Mouse (Mus musculus): ENCODE data around the gene Plcxd3. TPM values are rescaled to one million over a fixed set of nuclear protein-coding genes. Genes with fewer than 3 reads are reported as not detected.
"Not testable (repeated sequence)": the region's sequence is repeated elsewhere in the genome, so short reads cannot be mapped to it uniquely, and the experiment has no call there.

The Plcxd3 gene
- total RNA-seq, 2 experiments from 2014 or later = not detected

DNA sequence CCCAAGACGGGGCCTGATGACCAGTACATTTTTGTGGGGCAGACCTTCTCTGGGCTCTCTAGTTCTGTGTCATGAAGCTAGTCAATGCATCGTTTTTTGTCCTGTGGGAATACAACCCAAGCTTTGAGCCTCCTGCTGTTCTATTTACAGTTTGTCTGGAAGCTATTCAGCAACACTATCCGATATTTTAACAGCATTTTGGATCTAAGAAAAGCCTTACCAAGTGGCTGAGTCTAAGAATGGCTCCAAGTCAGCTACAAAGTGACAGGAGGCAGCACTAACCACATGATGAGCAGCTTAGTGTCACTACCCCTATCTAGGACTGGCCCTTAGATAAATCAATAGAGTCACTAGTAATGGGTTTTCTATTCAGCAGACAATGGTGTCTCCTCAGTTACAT is 149.3 kb downstream of the Plcxd3 start:
- ATAC-seq (replicated peaks; ENCODE audit: low FRiP score, low TSS enrichment, poor library complexity, severe bottlenecking) = no peak

DNA sequence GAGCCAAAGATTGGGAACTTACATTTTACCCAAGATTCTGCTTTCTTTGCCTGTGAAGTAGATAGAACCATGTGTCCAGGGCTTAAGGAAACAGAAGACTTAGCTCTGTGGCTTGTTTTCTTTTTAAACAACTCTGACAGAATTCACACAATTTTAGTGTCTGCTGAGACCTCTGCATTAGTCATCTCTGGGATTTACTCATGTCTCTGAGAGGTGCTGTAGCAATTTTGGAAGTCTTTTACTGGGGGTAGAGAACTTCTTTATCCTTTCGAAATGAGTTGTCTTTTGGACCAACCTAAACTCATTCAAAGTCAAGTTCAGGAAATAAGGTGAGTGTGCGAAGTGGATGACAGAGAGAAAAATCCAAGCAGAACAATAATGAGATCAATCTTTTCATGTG is 158.4 kb downstream of the Plcxd3 start:
- no peak for ATAC-seq (replicated peaks; ENCODE audit: low FRiP score, low TSS enrichment, poor library complexity, severe bottlenecking)

- ATAC-seq (replicated peaks; ENCODE audit: low FRiP score, low TSS enrichment, poor library complexity, severe bottlenecking) = no peak
Observed at GRCm38 (mm10) chr15:4559121-4559520, 183.8 kb downstream of the Plcxd3 start.

DNA sequence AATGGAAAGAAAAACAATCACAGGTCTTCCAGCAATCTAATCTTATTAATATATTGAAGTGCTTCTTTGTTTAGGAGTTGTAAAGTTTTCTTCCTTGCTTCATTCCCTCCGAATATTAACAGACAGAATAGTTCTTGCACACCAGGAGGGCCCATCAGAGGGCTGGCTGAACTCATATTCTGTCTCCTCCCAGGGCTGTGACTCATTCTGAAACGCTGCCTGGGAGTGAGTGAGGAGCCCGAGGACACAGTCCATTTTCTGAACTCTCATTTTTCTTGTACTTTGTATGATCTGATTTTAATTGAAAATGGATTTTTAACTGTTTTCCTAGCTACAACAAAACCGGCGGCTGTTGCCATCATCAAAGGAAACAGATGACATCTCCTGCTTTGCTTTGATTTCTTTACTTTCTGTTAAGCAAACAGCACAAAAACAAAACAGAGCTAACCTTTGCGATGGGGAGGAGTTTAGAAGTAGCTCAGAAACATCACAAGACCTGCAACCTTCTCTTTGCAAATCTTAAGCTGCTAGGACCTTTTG is 186.2 kb downstream of the Plcxd3 start:
- no peak for ATAC-seq (replicated peaks; ENCODE audit: low FRiP score, low TSS enrichment, poor library complexity, severe bottlenecking)

DNA sequence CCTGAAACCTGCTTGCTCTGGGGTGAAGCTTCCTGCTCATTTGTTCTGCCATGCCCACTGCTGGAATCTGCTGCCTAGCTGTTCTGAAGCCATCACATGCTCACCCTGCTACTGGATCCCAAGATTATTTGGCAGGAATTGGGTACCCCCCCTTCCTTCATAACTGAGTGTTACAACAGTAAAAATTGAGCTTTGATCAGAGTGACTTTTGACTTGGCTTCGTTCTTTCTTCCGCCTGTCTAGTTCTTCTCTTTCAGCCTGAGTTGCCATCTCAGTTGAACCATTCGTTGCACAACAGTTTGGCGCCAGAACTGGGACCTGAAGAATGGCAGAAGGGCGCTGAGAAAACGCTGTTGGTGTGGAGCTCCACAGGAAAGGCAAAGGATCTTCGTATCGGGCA is 220.2 kb downstream of the Plcxd3 start:
- ATAC-seq (replicated peaks; ENCODE audit: low FRiP score, low TSS enrichment, poor library complexity, severe bottlenecking) = not testable (repeated sequence)

GRCm38 (mm10) chr15:4598661-4599060 is 223.4 kb downstream of the Plcxd3 start:
- ATAC-seq (replicated peaks; ENCODE audit: low FRiP score, low TSS enrichment, poor library complexity, severe bottlenecking) = not testable (repeated sequence)

DNA sequence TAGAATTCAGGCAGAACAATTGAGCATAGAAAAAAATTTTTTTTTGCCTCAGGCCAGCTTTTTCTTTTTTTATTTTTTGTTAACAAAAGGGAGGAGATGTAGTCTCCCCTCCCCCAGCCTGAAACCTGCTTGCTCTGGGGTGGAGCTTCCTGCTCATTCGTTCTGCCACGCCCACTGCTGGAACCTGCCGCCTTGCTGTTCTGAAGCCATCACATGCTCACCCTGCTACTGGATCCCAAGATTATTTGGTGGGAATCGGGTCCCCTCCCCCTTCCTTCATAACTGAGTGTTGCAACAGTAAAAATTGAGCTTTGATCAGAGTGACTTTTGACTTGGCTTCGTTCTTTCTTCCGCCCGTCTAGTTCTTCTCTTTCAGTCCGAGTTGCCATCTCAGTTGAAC is 224.0 kb downstream of the Plcxd3 start:
- ATAC-seq (replicated peaks; ENCODE audit: low FRiP score, low TSS enrichment, poor library complexity, severe bottlenecking) = not testable (repeated sequence)

DNA sequence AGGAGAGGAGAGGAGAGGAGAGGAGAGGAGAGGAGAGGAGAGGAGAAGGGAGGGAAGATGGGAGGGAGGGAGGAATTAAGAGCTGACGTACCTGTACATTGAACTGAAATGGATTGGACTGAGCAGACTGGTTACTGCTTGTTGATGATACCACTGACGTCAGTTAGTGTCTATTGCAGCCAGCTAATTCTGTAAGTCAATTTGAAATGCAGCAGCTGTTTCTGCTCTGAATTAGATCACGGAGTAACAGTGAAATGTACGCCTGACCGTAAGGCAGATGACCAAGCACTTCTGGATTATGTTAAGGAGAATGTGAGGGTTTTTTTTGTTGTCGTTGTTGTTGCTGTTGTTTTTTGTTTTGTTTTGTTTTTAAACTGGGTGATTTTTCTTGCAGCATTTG is 230.3 kb downstream of the Plcxd3 start:
- ATAC-seq (replicated peaks; ENCODE audit: low FRiP score, low TSS enrichment, poor library complexity, severe bottlenecking) = no peak

Data from megakaryocyte-erythroid progenitor cell, adult 5-6 weeks (primary cell).